Mouse (Mus musculus) embryo, embryonic 10 days (tissue): ENCODE measurements around the gene Tmem132a.

ENCODE experiments used
- DNase-seq: peaks from one replicate; pipeline ENCODE4 v3.0.0-alpha.2; 2015; ENCODE audit warnings: low spot score

Gene Tmem132a

GRCm38 (mm10) chr19:10869886-10870527 is at the start of gene Tmem132a:
Gene Tmem132a, minus strand, starts transcription at chr19:10869940.
- DNase-seq = no peak

GRCm38 (mm10) chr19:10918321-10918991 is 48.7 kb upstream of the Tmem132a start:
- no peak for DNase-seq

GRCm38 (mm10) chr19:10916506-10916905 is 46.8 kb upstream of the Tmem132a start:
- DNase-seq = no peak

- DNase-seq = no peak
Observed at GRCm38 (mm10) chr19:10914870-10915269, 45.1 kb upstream of the Tmem132a start.

GRCm38 (mm10) chr19:10914291-10914690 is 44.6 kb upstream of the Tmem132a start:
- DNase-seq = no peak

- no peak for DNase-seq
Observed at GRCm38 (mm10) chr19:10909087-10909721, 39.5 kb upstream of the Tmem132a start.

- peak; percentile 75 for DNase-seq
Observed at GRCm38 (mm10) chr19:10907891-10908290, 38.2 kb upstream of the Tmem132a start.

- no peak for DNase-seq
Observed at GRCm38 (mm10) chr19:10905728-10906000, 35.9 kb upstream of the Tmem132a start.

GRCm38 (mm10) chr19:10904927-10905727 is 35.4 kb upstream of the Tmem132a start:
- peak; percentile 20 for DNase-seq

- DNase-seq = no peak
Observed at GRCm38 (mm10) chr19:10904512-10904911, 34.8 kb upstream of the Tmem132a start.

- DNase-seq = no peak
Observed at GRCm38 (mm10) chr19:10901046-10901445, 31.3 kb upstream of the Tmem132a start.

- no peak for DNase-seq
Observed at GRCm38 (mm10) chr19:10900315-10900714, 30.6 kb upstream of the Tmem132a start.

- no peak for DNase-seq
Observed at GRCm38 (mm10) chr19:10897491-10897890, 27.8 kb upstream of the Tmem132a start.

- no peak for DNase-seq
Observed at GRCm38 (mm10) chr19:10896849-10897248, 27.1 kb upstream of the Tmem132a start.

GRCm38 (mm10) chr19:10895708-10896107 is 26.0 kb upstream of the Tmem132a start:
- peak; percentile 25 for DNase-seq

- DNase-seq = peak; percentile 98
Observed at GRCm38 (mm10) chr19:10895016-10895528, 25.3 kb upstream of the Tmem132a start, which contains the start of gene Prpf19. Gene Prpf19, plus strand, starts transcription at chr19:10895231.

- DNase-seq = no peak
Observed at GRCm38 (mm10) chr19:10892201-10892600, 22.5 kb upstream of the Tmem132a start.

GRCm38 (mm10) chr19:10881426-10882154 is 11.8 kb upstream of the Tmem132a start, which contains the start of gene Tmem109:
Gene Tmem109, minus strand, starts transcription at chr19:10882001.
- peak; percentile 99 for DNase-seq

- DNase-seq = no peak
Observed at GRCm38 (mm10) chr19:10880975-10881425, 11.3 kb upstream of the Tmem132a start.

- DNase-seq = peak; percentile 21
Observed at GRCm38 (mm10) chr19:10880085-10880974, 10.6 kb upstream of the Tmem132a start.
